Mouse (Mus musculus) lung, postnatal 36 days (tissue): ENCODE results near the gene Adgrg3.
A peak's percentile ranks its signal among the peaks of the same experiment; 100 is the strongest.

Source experiments
- DNase-seq: peaks from one replicate; pipeline ENCODE4 v3.0.0; 2022; ENCODE audit warnings: mixed read lengths

Adgrg3 gene

GRCm38 (mm10) chr8:94992996-94993724 is 24.3 kb upstream of the Adgrg3 start:
- DNase-seq = no peak

- DNase-seq = peak; percentile 54
These were observed 23.5 kb upstream of the Adgrg3 start for GRCm38 (mm10) chr8:94994006-94994405.

DNA sequence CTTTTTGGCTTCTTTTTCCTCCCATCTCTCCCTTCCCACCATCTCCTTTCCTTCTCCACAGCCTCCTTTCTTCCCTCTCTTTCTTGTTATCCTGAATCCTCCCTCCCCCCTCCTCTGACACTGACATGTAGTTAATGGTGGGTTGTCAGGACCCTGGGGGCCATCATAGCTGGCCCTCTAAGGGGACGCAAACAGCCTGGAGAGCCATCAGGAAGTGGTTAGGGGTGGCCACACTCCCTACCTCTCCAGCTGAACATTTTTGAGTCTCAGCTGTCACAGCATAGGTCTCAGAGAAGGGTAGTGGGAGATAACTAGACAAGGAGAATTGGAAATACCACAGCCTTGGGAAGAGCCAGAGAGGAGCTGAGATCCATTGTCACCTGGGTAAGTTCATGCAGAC is 23.0 kb upstream of the Adgrg3 start:
- DNase-seq = no peak

GRCm38 (mm10) chr8:94995336-94995893 is 22.1 kb upstream of the Adgrg3 start:
- no peak for DNase-seq

DNA sequence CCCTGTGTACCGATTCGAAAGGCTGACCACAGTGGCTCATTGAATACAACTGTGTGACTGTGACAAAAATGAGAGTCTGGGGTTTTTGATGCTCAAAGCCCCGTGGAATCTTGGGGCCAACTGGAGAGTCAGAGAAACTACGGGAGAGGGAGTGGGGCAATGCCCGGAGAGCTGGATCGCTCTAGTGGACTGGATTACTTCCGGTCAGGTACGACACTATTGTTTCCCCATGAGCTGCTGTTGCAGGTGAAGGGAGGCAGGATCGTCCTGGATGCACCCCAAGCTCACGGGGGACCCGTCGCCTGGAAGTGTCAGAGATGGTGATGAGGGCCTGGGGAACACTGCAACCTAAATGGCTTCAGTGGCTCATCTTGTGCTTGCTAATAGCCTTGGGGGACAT is 21.5 kb upstream of the Adgrg3 start:
- no peak for DNase-seq

DNA sequence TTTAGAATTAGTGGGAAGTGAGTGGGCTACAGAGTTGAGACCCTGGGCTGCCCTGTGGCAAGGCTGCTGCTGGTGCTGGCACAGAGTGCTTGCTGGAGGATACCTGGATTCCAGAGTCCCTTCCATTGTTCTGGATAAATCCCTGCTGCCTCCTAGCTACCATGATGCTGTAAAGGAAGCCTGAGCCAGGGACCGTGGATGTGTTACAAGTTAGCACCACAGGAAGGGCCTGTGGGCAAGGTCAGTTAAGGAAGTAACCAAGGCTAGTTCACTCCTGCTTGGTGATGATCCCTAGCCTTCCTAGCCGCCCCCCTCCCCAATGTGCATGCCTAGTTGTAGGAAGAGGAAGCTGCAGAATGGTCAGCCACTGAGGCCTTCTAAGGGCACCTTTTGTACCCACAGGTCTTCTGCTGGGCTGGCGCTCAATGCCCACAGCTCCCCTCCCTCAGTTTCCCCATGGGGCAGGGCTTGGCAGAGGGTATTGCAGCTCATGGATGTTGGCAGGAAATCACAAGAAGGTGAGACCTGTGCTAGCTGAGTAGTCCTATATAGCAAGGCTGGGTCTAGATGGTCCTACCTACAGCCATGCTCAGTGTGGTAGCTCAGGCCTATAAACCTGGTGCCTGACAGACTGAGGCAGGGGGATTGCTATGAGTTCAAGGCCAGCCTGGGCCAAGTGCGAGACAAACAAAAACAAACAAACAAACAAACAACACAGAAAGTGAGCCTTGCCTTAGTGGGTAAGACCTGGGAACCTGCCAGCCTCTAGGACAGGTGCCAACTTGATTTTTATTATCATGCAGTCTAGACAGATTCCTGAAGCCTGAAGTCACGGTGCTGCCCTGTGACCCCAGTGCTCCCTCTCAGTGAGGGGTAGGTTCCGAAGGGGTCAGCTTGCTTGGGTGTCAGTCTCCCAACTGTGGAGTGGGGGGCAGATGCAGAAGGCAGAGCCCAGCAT is 20.3 kb upstream of the Adgrg3 start:
- no peak for DNase-seq

DNA sequence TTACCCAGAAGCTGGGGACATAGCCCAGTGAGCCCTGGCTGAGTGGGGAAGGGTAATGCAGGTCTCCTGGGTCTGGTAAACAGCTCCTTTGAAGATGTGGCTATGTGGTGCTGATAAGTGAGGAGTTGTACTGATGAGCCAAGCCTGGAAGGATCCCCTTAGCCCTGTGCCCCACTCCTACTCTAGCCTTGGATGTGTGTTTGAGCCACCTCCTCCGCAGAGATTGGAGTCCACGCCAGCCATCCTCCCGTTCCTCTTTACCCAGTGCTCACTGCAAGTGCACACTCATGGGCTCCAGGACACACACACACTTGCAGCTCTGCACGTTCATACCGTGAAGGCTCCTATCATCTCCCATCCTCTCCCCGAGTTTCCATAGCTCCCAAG is 19.6 kb upstream of the Adgrg3 start:
- DNase-seq = no peak

GRCm38 (mm10) chr8:94998431-94998830 is 19.1 kb upstream of the Adgrg3 start:
- DNase-seq = no peak

- peak; percentile 63 for DNase-seq
These were observed 18.5 kb upstream of the Adgrg3 start for GRCm38 (mm10) chr8:94999004-94999403.

GRCm38 (mm10) chr8:94999956-95000355 is 17.5 kb upstream of the Adgrg3 start:
- DNase-seq = peak; percentile 77

DNA sequence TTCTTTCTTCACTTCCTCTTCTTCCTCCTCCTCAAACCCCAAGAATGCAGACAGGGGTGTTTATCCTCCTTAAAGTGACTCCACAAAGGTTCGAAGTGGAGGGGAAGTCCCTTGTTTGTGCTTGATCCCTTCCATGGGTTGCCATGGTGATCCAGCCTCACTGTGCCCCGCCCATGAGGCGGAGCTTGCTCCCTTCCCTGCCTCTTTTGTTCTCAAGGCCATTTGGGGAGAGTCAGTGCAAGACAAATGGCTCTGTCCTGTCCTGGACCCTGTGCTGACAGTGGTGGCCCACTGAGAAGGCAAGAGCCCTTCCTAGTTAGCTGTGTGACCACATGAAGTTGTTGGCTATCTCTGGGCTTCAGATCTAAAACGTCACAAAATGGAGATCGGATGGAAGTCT is 16.8 kb upstream of the Adgrg3 start:
- DNase-seq = peak; percentile 89

- no peak for DNase-seq
These were observed 16.3 kb upstream of the Adgrg3 start for GRCm38 (mm10) chr8:95001165-95001564.

- DNase-seq = peak; percentile 91
These were observed 15.8 kb upstream of the Adgrg3 start for GRCm38 (mm10) chr8:95001655-95002054.

GRCm38 (mm10) chr8:95002089-95002655 is 15.3 kb upstream of the Adgrg3 start:
- DNase-seq = no peak

GRCm38 (mm10) chr8:95012442-95012919 is 5.0 kb upstream of the Adgrg3 start:
- no peak for DNase-seq

DNA sequence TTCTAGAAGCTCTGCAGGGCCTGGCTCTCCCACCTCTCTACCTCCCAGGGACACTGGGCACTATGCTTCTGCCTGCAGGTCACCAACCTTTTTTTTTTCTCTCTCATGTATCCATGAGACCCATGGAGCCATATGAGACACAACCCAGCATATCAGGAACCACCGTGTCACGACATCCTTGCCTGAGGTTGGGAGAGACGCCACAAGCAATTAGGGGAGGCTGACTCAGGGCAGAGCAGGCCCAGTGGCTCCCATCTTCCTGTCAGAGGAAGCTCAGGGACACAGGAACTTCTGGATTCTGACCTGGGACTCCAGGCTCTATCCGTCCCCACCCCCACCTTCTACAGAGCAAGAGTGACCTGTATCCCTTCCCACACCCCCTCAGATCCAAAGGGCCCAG is 1.6 kb upstream of the Adgrg3 start:
- no peak for DNase-seq

DNA sequence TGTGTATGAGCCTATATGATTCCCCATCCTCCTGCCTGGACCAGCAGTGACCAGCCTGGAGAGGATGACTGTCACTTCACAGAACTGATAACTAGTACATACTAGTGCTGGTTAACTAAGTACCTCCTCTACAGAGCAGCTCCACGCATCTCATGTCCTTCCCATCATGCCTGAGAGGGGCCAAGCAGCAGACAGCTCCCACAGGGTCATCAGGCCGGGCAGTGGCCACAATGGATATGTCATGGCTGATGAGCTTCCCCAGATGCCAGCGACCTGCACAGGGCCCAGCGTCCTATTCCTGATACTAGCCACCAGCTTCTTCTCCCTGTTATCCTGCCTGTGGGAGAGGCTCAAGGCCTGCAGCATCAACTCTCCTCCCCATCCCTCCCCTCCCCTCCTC is 808 bp upstream of the Adgrg3 start:
- DNase-seq = no peak

DNA sequence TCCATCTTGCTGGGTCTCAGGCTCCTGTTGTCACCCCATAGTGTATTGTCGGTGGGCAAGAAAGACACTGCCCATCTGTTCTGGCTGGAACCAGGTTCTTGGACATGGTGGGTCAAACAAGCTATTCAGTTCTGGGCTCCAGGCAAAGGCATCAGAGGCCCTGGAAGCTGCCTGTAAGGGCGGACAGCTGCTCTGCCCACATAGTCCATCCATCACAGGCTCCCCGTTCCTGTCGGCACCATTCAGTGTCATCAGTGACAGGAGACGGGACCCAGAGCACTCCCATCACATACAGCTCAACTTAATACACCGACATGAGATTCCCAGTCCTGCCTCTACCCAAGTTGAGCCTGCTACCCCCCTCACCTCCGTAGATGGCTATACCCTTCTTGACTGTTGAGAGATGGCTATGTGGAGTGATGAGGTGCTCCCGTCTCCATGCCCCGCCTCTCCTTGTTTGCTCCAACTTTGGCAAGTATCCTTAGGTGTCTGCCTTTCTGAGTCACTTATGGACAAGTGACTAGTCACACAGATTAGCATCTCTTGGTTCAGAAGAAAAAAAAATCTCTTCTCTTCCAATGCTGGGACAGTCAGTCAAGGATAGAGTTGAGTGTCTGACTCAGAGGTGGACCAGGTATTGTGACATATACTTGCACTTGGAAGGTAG is 610 bp downstream of the Adgrg3 start:
- no peak for DNase-seq

DNA sequence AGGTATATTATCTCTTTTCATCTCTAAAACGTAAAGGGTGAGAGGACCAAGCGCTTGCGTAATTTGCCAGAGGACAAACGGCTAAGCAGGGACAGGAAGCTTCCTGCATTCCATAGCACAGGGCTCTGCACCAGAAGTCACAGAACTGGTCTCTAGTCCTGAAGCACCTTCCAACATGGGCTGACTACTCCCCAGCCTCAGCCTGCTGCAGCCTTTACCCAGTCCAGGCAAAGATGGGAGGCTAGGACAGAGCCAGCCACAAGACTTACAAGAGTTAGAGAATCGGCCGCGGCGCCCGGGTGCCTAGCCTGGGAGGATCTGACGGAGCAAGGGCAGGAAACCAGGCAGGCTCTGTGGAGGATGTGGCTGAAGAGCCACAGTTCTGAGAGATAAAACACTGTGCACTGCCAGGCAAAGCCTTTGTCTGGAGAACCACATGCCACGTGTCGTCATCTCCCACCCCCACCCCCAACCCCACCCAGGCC is 2.8 kb downstream of the Adgrg3 start:
- peak; percentile 60 for DNase-seq

- no peak for DNase-seq
These were observed 3.3 kb downstream of the Adgrg3 start for GRCm38 (mm10) chr8:95020821-95021220.

DNA sequence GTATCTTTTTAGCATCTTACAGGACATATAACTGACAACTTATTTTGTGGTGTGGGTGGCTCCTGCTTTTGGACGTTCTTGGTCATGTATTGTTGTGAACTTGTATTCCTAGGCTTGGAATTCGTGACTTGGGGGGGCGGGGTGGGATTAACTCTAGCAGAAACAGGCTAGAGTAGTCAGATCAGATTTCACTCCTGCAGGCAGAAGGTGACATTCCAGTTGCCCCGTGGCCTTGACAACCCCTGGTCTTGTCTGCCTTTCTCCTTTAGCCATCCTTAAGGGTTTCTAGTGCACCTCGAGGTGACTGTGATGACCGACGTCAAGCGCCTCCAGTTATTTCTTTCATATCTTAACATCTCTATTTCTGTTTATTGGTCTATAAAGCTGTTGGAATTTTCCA is 5.7 kb downstream of the Adgrg3 start:
- no peak for DNase-seq

GRCm38 (mm10) chr8:95024387-95024786 is 6.9 kb downstream of the Adgrg3 start:
- DNase-seq = no peak
